Mouse (Mus musculus): ENCODE results near the gene Dda1. TPM values are rescaled to one million over a fixed set of nuclear protein-coding genes. Genes with fewer than 3 reads are reported as not detected.

Dda1 gene
- total and polyA plus RNA-seq, 3 experiments = 30.4 to 51.8 (median 31.8) TPM

- Histone ChIP-seq H3K4me3 (no peak overlapping the region), H3K79me2 (replicated peaks; ENCODE audit: control insufficient read depth, insufficient read depth, low read length) (peaks cover 1% of the 10 kb centered on the region; the same call in 1 of the 2 replicates), H3K4me1 (ENCODE audit: control insufficient read depth, insufficient read depth, low read length) (peaks cover 10% of the 10 kb centered on the region), H3K36me3 (ENCODE audit: control insufficient read depth, insufficient read depth, low read length) (no peaks in the 10 kb centered on the region), H3K9ac (ENCODE audit: low read depth, low read length) (no peak overlapping the region), H3K27me3 (ENCODE audit: control insufficient read depth, insufficient read depth, low read length) (no peaks in the 10 kb centered on the region), H3K27ac (no peak overlapping the region)
- TF ChIP-seq CTCF (IDR thresholded peaks at IDR 0.05) (no peak), POLR2A (IDR thresholded peaks at IDR 0.05; ENCODE audit: insufficient read depth, low read depth, low read length) (no peak), EP300 (IDR thresholded peaks at IDR 0.05; ENCODE audit: insufficient read depth, low read depth, low read length) (no peak)
- intact Hi-C loops (cut with DNase I) = no loop called here
- peak in 1 of 2 experiments; percentile 17 for DNase-seq
- 93% methylated on average over 18 of the region's 18 CpGs for WGBS
These were observed 5.3 kb downstream of the Dda1 start for GRCm38 (mm10) chr8:71474344-71474743.

- TF ChIP-seq CTCF (IDR thresholded peaks at IDR 0.05) (no peak), POLR2A (IDR thresholded peaks at IDR 0.05; ENCODE audit: insufficient read depth, low read depth, low read length) (no peak)
- 89% methylated on average over 25 of the region's 25 CpGs for WGBS
These were observed 6.0 kb downstream of the Dda1 start for GRCm38 (mm10) chr8:71474785-71475701.

DNA sequence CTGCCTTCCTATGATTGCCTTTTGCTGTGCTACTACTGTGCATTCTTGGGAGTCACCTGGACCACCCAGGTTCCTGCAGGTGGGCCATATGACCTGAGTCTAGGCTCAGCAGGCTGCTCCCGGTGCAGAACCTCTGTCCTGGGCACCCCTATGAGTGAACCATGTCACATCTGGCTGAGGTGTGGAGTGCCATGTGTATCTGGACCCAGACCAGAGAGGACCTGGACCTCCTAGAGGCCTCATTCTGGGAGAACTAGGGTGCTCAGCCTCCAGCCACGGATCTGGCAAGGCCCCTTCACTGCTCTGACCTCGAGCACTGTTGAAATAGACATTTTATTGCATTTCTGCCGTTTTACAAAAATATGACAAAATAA lies 6.7 kb downstream of the Dda1 start:
- peaks cover 3% of the 10 kb centered on the region for H3K4me1 ChIP-seq (ENCODE audit: control insufficient read depth, insufficient read depth, low read length)
- H3K4me3 ChIP-seq = peak overlapping the region; percentile 65
- H3K9ac ChIP-seq (ENCODE audit: low read depth, low read length) = 0 out of 2 replicates have a peak overlapping the region, but pooled peaks have one; percentile 14
- peak in 1 of 2 experiments; percentile 39 for DNase-seq
- H3K36me3 ChIP-seq (ENCODE audit: control insufficient read depth, insufficient read depth, low read length) = no peaks in the 10 kb centered on the region
- TF ChIP-seq EP300 (IDR thresholded peaks at IDR 0.05; ENCODE audit: insufficient read depth, low read depth, low read length) (no peak), CTCF (IDR thresholded peaks at IDR 0.05) (no peak), POLR2A (IDR thresholded peaks at IDR 0.05; ENCODE audit: insufficient read depth, low read depth, low read length) (no peak)
- peak overlapping the region; percentile 91 for H3K27ac ChIP-seq
- no peaks in the 10 kb centered on the region for H3K27me3 ChIP-seq (ENCODE audit: control insufficient read depth, insufficient read depth, low read length)
- intact Hi-C loops (cut with DNase I) = no loop called here
- WGBS = 28% methylated on average over 4 of the region's 4 CpGs
- no peaks in the 10 kb centered on the region; the same call in 1 of the 2 replicates for H3K79me2 ChIP-seq (replicated peaks; ENCODE audit: control insufficient read depth, insufficient read depth, low read length)

More at GRCm38 (mm10) chr8:71474785-71475701, 6.0 kb downstream of the Dda1 start:
- Histone ChIP-seq H3K9ac (ENCODE audit: low read depth, low read length) (no peak overlapping the region), H3K79me2 (replicated peaks; ENCODE audit: control insufficient read depth, insufficient read depth, low read length) (no peaks in the 10 kb centered on the region; the same call in 1 of the 2 replicates), H3K4me1 (ENCODE audit: control insufficient read depth, insufficient read depth, low read length) (peaks cover 6% of the 10 kb centered on the region), H3K36me3 (ENCODE audit: control insufficient read depth, insufficient read depth, low read length) (no peaks in the 10 kb centered on the region), H3K4me3 (no peak overlapping the region), H3K27me3 (ENCODE audit: control insufficient read depth, insufficient read depth, low read length) (no peaks in the 10 kb centered on the region), H3K27ac (no peak overlapping the region)
- DNase-seq = peak in 1 of 2 experiments; percentile 21
- intact Hi-C loops (cut with DNase I) = no loop called here

DNA sequence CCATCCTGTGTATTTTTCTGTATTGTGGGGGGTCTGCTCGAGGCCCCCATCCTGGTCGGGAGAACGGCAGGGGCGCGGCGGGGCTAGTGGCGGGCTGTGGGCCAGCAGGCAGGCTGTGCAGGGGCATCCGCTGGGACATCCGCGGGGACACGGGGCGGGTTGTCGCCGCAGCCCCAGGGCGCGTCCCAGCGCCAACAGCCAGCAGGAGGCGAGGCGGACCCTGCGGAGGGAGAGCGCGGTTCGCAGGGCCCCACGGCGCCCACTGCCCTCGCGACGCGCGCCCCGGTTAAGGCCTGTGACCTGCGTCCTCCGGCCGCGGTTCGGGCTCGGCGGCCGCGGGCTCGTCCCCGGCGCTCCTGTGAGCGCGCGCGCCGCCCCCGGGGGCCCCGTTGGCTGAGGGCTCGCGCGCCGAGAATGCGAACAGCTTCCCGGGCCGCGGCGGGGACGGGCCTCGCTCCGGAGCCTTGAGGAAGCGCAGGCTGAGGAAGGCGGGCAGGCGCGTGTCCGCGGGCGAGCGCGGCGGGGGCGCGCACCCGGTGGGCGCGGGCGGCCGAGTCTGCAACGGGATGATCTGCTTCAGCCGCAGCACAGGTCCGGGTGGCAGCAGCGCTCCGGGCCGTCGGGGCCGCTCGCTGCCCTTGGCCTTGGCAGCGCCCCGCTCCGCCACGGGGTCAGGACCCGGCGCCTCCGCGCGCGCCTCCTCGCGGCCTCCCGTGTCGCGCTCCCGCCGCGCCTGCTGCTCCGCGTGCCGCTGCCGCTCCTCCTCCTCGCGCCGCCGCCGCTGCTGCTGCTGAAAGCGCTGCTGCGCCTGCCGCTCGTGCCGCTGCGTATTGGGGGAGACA lies 7.3 kb downstream of the Dda1 start:
- peak overlapping the region; percentile 91 for H3K27ac ChIP-seq
- no peaks in the 10 kb centered on the region for H3K79me2 ChIP-seq (replicated peaks; ENCODE audit: control insufficient read depth, insufficient read depth, low read length)
- intact Hi-C loops (cut with DNase I) = no loop called here
- no peaks in the 10 kb centered on the region for H3K36me3 ChIP-seq (ENCODE audit: control insufficient read depth, insufficient read depth, low read length)
- peak overlapping the region; percentile 95 for H3K9ac ChIP-seq (ENCODE audit: low read depth, low read length)
- TF ChIP-seq POLR2A (IDR thresholded peaks at IDR 0.05; ENCODE audit: insufficient read depth, low read depth, low read length) = no peak
- TF ChIP-seq CTCF (IDR thresholded peaks at IDR 0.05) = peak; percentile 50
- H3K27me3 ChIP-seq (ENCODE audit: control insufficient read depth, insufficient read depth, low read length) = no peaks in the 10 kb centered on the region
- H3K4me1 ChIP-seq (ENCODE audit: control insufficient read depth, insufficient read depth, low read length) = peaks cover 3% of the 10 kb centered on the region
- WGBS = under 1% methylated on average over 120 of the region's 121 CpGs
- DNase-seq = peak; percentile 88 to 92
- H3K4me3 ChIP-seq = peak overlapping the region; percentile 65

- Histone ChIP-seq H3K36me3 (ENCODE audit: control insufficient read depth, insufficient read depth, low read length) (no peaks in the 10 kb centered on the region), H3K79me2 (replicated peaks; ENCODE audit: control insufficient read depth, insufficient read depth, low read length) (no peaks in the 10 kb centered on the region), H3K4me3 (peak overlapping the region; percentile 65), H3K4me1 (ENCODE audit: control insufficient read depth, insufficient read depth, low read length) (peaks cover 3% of the 10 kb centered on the region), H3K27ac (peak overlapping the region; percentile 91), H3K9ac (ENCODE audit: low read depth, low read length) (no peak overlapping the region), H3K27me3 (ENCODE audit: control insufficient read depth, insufficient read depth, low read length) (no peaks in the 10 kb centered on the region)
- 63% methylated on average over 14 of the region's 14 CpGs for WGBS
- DNase-seq = no peak
- TF ChIP-seq CTCF (IDR thresholded peaks at IDR 0.05) (peak; percentile 55), EP300 (IDR thresholded peaks at IDR 0.05; ENCODE audit: insufficient read depth, low read depth, low read length) (no peak)
- intact Hi-C loops (cut with DNase I) = no loop called here
These were observed 8.3 kb downstream of the Dda1 start for GRCm38 (mm10) chr8:71477196-71477845.
